26 mouse cellular contexts compared by ENCODE assay signal in genomic region chr11:20860351-20860750, GRCm38 (mm10). TPM values are rescaled to one million over a fixed set of nuclear protein-coding genes. Genes with fewer than 3 reads are reported as not detected.
A peak's percentile ranks its signal among the peaks of the same experiment; 100 is the strongest.
DNase-seq lines count a peak whose midpoint lies in the region; ATAC-seq and TF ChIP-seq lines count a peak whose summit lies in the region.
"Had no signal": no experiment of that assay in that cellular context is flagged by ENCODE, and none has a peak within 500 bp of the region (broad histone marks: within the 10 kb centered on the region; RNA-seq: fewer than 3 reads in every experiment).

No protein-coding gene starts in this region.

- no peaks in the 10 kb centered on the region for H3K9me3 ChIP-seq in heart, embryonic 11.5 days (replicated peaks; ENCODE audit: control insufficient read depth, low read length)
- H3K9me3 ChIP-seq in hindbrain, postnatal 0 days (ENCODE audit: low read length): no peaks in the 10 kb centered on the region
- no peaks in the 10 kb centered on the region for H3K9me3 ChIP-seq in hindbrain, embryonic 12.5 days (replicated peaks)
- H3K9me3 ChIP-seq in CH12.LX (replicated peaks; ENCODE audit: low read length): no peaks in the 10 kb centered on the region
- no peaks in the 10 kb centered on the region for H3K9me3 ChIP-seq in embryonic facial prominence, embryonic 15.5 days (replicated peaks)
- H3K9me3 ChIP-seq: forebrain, embryonic 15.5 days; heart, embryonic 12.5 days; limb, embryonic 12.5 days; liver, embryonic 12.5 days; midbrain, embryonic 13.5 days; stomach, embryonic 15.5 days had no signal

- TF ChIP-seq EP300 in heart, adult 2 months (IDR thresholded peaks at IDR 0.05; ENCODE audit: insufficient read depth, low read depth, low read length): no peak
- no peak for TF ChIP-seq EP300 in CH12.LX (IDR thresholded peaks at IDR 0.05; ENCODE audit: low read length)

- dilution Hi-C loops in CH12.LX (cut with MboI; ENCODE audit: extremely low pct_ligation_motif_present, extremely low pct_unique_long_range_greater_than_20kb, low sequenced_read_pairs): no loop called here

- intact Hi-C loops in heart, adult 2 months (cut with DNase I): no loop called here

- H3K4me1 ChIP-seq in heart, adult 2 months (ENCODE audit: control insufficient read depth, insufficient read depth, low read length): peaks cover 5% of the 10 kb centered on the region
- H3K4me1 ChIP-seq in heart, embryonic 11.5 days (ENCODE audit: control insufficient read depth, insufficient read depth, low read length): peaks cover 14% of the 10 kb centered on the region
- H3K4me1 ChIP-seq in hindbrain, postnatal 0 days (ENCODE audit: insufficient read depth, low read length): 0 out of 2 replicates have a peak, but pooled peaks cover 3% of the 10 kb centered on the region
- peaks cover 16% of the 10 kb centered on the region for H3K4me1 ChIP-seq in hindbrain, embryonic 12.5 days
- peaks cover 8 to 19% of the 10 kb centered on the region in 2 experiments for H3K4me1 ChIP-seq in CH12.LX (ENCODE audit: control insufficient read depth in 1 of 2, insufficient read depth in 2 of 2)
- peaks cover 38% of the 10 kb centered on the region for H3K4me1 ChIP-seq in embryonic facial prominence, embryonic 15.5 days

- TF ChIP-seq POLR2A in heart, adult 2 months (IDR thresholded peaks at IDR 0.05; ENCODE audit: insufficient read depth, low read depth, low read length): no peak
- no peak for TF ChIP-seq POLR2A in CH12.LX (IDR thresholded peaks at IDR 0.05; ENCODE audit: low read depth, low read length)

- DNase-seq in heart, adult 2 months: no peak
- no peak for DNase-seq in hindbrain, postnatal 0 days (ENCODE audit: low spot score)
- DNase-seq in CH12.LX (ENCODE audit: extremely low read depth): peak; percentile 23
- no peak for DNase-seq in embryo, embryonic 10.5 days (ENCODE audit: low spot score)
- DNase-seq: adrenal gland, adult 2 months; adrenal gland, postnatal 36 days; B cell, adult 2 months; cerebellum, adult 18-20 months; cerebellum, postnatal 10 days; gastrocnemius, postnatal 10 days; retina, postnatal 1 day; right cerebral cortex, postnatal 14 days; thymus, postnatal 14 days had no signal

- no peak for ATAC-seq in heart, embryonic 11.5 days (replicated peaks; ENCODE audit: insufficient number of reproducible peaks, low FRiP score, low TSS enrichment)
- no peak for ATAC-seq in hindbrain, postnatal 0 days
- ATAC-seq in hindbrain, embryonic 12.5 days (ENCODE audit: low FRiP score): no peak
- ATAC-seq in embryonic facial prominence, embryonic 15.5 days (ENCODE audit: insufficient number of reproducible peaks, low FRiP score, low TSS enrichment, low read depth): no peak
- ATAC-seq: activated CD4-positive, CD25-positive, alpha-beta regulatory T cell, adult 4 months; forebrain, embryonic 15.5 days; liver, embryonic 12.5 days; lung, postnatal 0 days; midbrain, embryonic 13.5 days had no signal

- H3K79me2 ChIP-seq in heart, adult 2 months (replicated peaks; ENCODE audit: control insufficient read depth, insufficient read depth, low read length): no peaks in the 10 kb centered on the region
- no peaks in the 10 kb centered on the region for H3K79me2 ChIP-seq in CH12.LX (replicated peaks; ENCODE audit: control insufficient read depth, extremely low read depth, insufficient read depth, poor library complexity, severe bottlenecking)

- no peak overlapping the region; the same call in 1 of the 2 replicates for H3K4me3 ChIP-seq in heart, adult 2 months
- no peak overlapping the region for H3K4me3 ChIP-seq in heart, embryonic 11.5 days (ENCODE audit: low read depth, low read length)
- H3K4me3 ChIP-seq in hindbrain, postnatal 0 days (ENCODE audit: low read length): no peak overlapping the region
- no peak overlapping the region for H3K4me3 ChIP-seq in hindbrain, embryonic 12.5 days
- H3K4me3 ChIP-seq in CH12.LX (replicated peaks in 1 of 3; ENCODE audit: low read depth in 2 of 3, low read length in 2 of 3, poor library complexity in 1 of 3): no peak overlapping the region
- no peak overlapping the region for H3K4me3 ChIP-seq in embryonic facial prominence, embryonic 15.5 days (replicated peaks)
- H3K4me3 ChIP-seq: forebrain, embryonic 15.5 days; heart, embryonic 12.5 days; limb, embryonic 12.5 days; liver, embryonic 12.5 days; midbrain, embryonic 13.5 days had no signal

- H3K36me3 ChIP-seq in heart, adult 2 months (ENCODE audit: control insufficient read depth, insufficient read depth, low read length): peaks cover 2% of the 10 kb centered on the region; the same call in 1 of the 2 replicates
- H3K36me3 ChIP-seq in heart, embryonic 11.5 days (ENCODE audit: control insufficient read depth, insufficient read depth, low read length): no peaks in the 10 kb centered on the region
- no peaks in the 10 kb centered on the region for H3K36me3 ChIP-seq in hindbrain, postnatal 0 days (ENCODE audit: insufficient read depth, low read length)
- no peaks in the 10 kb centered on the region for H3K36me3 ChIP-seq in hindbrain, embryonic 12.5 days
- no peaks in the 10 kb centered on the region for H3K36me3 ChIP-seq in CH12.LX (replicated peaks in 1 of 2; ENCODE audit: control insufficient read depth in 1 of 2, insufficient read depth in 1 of 2, low read length in 1 of 2)
- H3K36me3 ChIP-seq in embryonic facial prominence, embryonic 15.5 days: no peaks in the 10 kb centered on the region
- H3K36me3 ChIP-seq: forebrain, embryonic 15.5 days; heart, embryonic 12.5 days; limb, embryonic 12.5 days; liver, embryonic 12.5 days; midbrain, embryonic 13.5 days; stomach, embryonic 15.5 days had no signal

- TF ChIP-seq CTCF in heart, adult 2 months (IDR thresholded peaks at IDR 0.05): no peak
- TF ChIP-seq CTCF in hindbrain, postnatal 0 days (IDR thresholded peaks at IDR 0.05; ENCODE audit: low read depth): no peak
- no peak for TF ChIP-seq CTCF in CH12.LX (conservative IDR thresholded peaks at IDR 0.05 in 1 of 2, IDR thresholded peaks at IDR 0.05 in 1 of 2; ENCODE audit: low read depth in 2 of 2, low read length in 2 of 2)

- no peaks in the 10 kb centered on the region for H3K27me3 ChIP-seq in heart, adult 2 months (ENCODE audit: control insufficient read depth, insufficient read depth, low read length)
- H3K27me3 ChIP-seq in heart, embryonic 11.5 days (ENCODE audit: control insufficient read depth, insufficient read depth, low read length): no peaks in the 10 kb centered on the region
- H3K27me3 ChIP-seq in hindbrain, postnatal 0 days (ENCODE audit: insufficient read depth, low read length): no peaks in the 10 kb centered on the region
- peaks cover 5% of the 10 kb centered on the region; the same call in 1 of the 2 replicates for H3K27me3 ChIP-seq in hindbrain, embryonic 12.5 days
- H3K27me3 ChIP-seq in CH12.LX (replicated peaks): no peaks in the 10 kb centered on the region
- H3K27me3 ChIP-seq in embryonic facial prominence, embryonic 15.5 days: no peaks in the 10 kb centered on the region
- H3K27me3 ChIP-seq: forebrain, embryonic 15.5 days; heart, embryonic 12.5 days; limb, embryonic 12.5 days; midbrain, embryonic 13.5 days; stomach, embryonic 15.5 days had no signal

- 86% methylated on average over 3 of the region's 3 CpGs for WGBS in heart, adult 2 months
- 74% methylated on average over 3 of the region's 3 CpGs for WGBS in heart, embryonic 11.5 days (ENCODE audit: insufficient replicate concordance)
- 89% methylated on average over 3 of the region's 3 CpGs for WGBS in hindbrain, postnatal 0 days
- WGBS in hindbrain, embryonic 12.5 days: 95% methylated on average over 3 of the region's 3 CpGs
- 77% methylated on average over 3 of the region's 3 CpGs for WGBS in embryonic facial prominence, embryonic 15.5 days

- no peak for TF ChIP-seq RAD21 in CH12.LX (IDR thresholded peaks at IDR 0.05; ENCODE audit: low read depth, low read length)

- no peak overlapping the region for H3K9ac ChIP-seq in heart, adult 2 months (ENCODE audit: low read depth, low read length)
- no peak overlapping the region for H3K9ac ChIP-seq in heart, embryonic 11.5 days (ENCODE audit: low read depth, low read length)
- H3K9ac ChIP-seq in hindbrain, postnatal 0 days (replicated peaks; ENCODE audit: low read length): no peak overlapping the region
- H3K9ac ChIP-seq in hindbrain, embryonic 12.5 days: no peak overlapping the region
- H3K9ac ChIP-seq in CH12.LX (ENCODE audit: insufficient read depth, low read depth): no peak overlapping the region
- no peak overlapping the region for H3K9ac ChIP-seq in embryonic facial prominence, embryonic 15.5 days
- H3K9ac ChIP-seq: forebrain, embryonic 15.5 days; heart, embryonic 12.5 days; limb, embryonic 12.5 days; liver, embryonic 12.5 days; liver, postnatal 0 days; midbrain, embryonic 13.5 days; stomach, embryonic 15.5 days had no signal

- H3K4me2 ChIP-seq in heart, embryonic 11.5 days: no peak overlapping the region
- H3K4me2 ChIP-seq in hindbrain, postnatal 0 days (ENCODE audit: low read depth, low read length): no peak overlapping the region
- no peak overlapping the region for H3K4me2 ChIP-seq in hindbrain, embryonic 12.5 days (replicated peaks)
- H3K4me2 ChIP-seq in CH12.LX (ENCODE audit: insufficient read depth, low read depth, poor library complexity, severe bottlenecking): 0 out of 2 replicates have a peak overlapping the region, but pooled peaks have one; percentile 0
- no peak overlapping the region for H3K4me2 ChIP-seq in embryonic facial prominence, embryonic 15.5 days (replicated peaks)
- H3K4me2 ChIP-seq: forebrain, embryonic 15.5 days; liver, embryonic 12.5 days; midbrain, embryonic 13.5 days had no signal

- in situ Hi-C loops in CH12.LX (cut with MboI; ENCODE audit: low pct_ligation_motif_present, low pct_unique_long_range_greater_than_20kb, low sequenced_read_pairs): no loop called here

- H3K27ac ChIP-seq in heart, adult 2 months: peak overlapping the region; percentile 95
- H3K27ac ChIP-seq in heart, embryonic 11.5 days (ENCODE audit: low read depth, low read length): no peak overlapping the region
- peak overlapping the region; percentile 73; the same call in 1 of the 2 replicates for H3K27ac ChIP-seq in hindbrain, postnatal 0 days
- H3K27ac ChIP-seq in hindbrain, embryonic 12.5 days: no peak overlapping the region
- no peak overlapping the region for H3K27ac ChIP-seq in CH12.LX (ENCODE audit: insufficient read depth, low read depth)
- H3K27ac ChIP-seq in embryonic facial prominence, embryonic 15.5 days (replicated peaks): peak overlapping the region; percentile 90
- H3K27ac ChIP-seq: liver, embryonic 12.5 days; macrophage; midbrain, embryonic 13.5 days had no signal

RNA-seq across cellular contexts. Expression of gene Lgalsl, which starts 29.5 kb away (rescaled TPM):
- total RNA-seq in heart, adult 2 months (2021): 10 to 100 TPM; 31.7 to 37.9 TPM
- polyA plus RNA-seq in heart, adult 2 months (2012; rRNA removed): 12.7 and 17.2 TPM in 2 replicates
- polyA plus RNA-seq in heart, embryonic 11.5 days (2014; fragmentation: Nextera tagmentation; extraction: Ambion mirVana): 39.1 and 45.7 TPM in 2 replicates
- total RNA-seq in hindbrain, postnatal 0 days (2014; rRNA removed): 80.0 and 83.7 TPM in 2 replicates
- polyA plus RNA-seq in hindbrain, postnatal 0 days (2015; fragmentation: Nextera tagmentation; extraction: Ambion mirVana): 80.0 and 81.8 TPM in 2 replicates
- polyA plus RNA-seq in hindbrain, embryonic 12.5 days (2016; fragmentation: Nextera tagmentation; extraction: Ambion mirVana): 42.1 and 47.7 TPM in 2 replicates
- total RNA-seq in CH12.LX (2012; rRNA removed) (8.1 and 9.9 TPM in 2 replicates), CH12.LX (2014; rRNA removed) (22.7 and 26.5 TPM in 2 replicates)
- 16.4 and 16.9 TPM in 2 replicates for polyA plus RNA-seq in CH12.LX (2012; ENCODE audit: insufficient read length, low read depth)
- 68.4 and 74.7 TPM in 2 replicates for polyA plus RNA-seq in embryonic facial prominence, embryonic 15.5 days (2015; fragmentation: Nextera tagmentation; extraction: Ambion mirVana)

Comparison
In these comparisons a context has a peak if more than half of its experiments do, and no peak if none do; other contexts are left out.
1. H3K27ac ChIP-seq: peak in heart, adult 2 months (single experiment), hindbrain, postnatal 0 days (single experiment) and embryonic facial prominence, embryonic 15.5 days (single experiment); none in heart, embryonic 11.5 days (single experiment), hindbrain, embryonic 12.5 days (single experiment) and CH12.LX (single experiment).